Mouse (Mus musculus): ENCODE results near the gene Gm20431. TPM values are rescaled to one million over a fixed set of nuclear protein-coding genes. Genes with fewer than 3 reads are reported as not detected.

The Gm20431 gene
- total and polyA plus RNA-seq, 2 experiments from 2014 or later: 12.0 TPM; not detected in 1

DNA sequence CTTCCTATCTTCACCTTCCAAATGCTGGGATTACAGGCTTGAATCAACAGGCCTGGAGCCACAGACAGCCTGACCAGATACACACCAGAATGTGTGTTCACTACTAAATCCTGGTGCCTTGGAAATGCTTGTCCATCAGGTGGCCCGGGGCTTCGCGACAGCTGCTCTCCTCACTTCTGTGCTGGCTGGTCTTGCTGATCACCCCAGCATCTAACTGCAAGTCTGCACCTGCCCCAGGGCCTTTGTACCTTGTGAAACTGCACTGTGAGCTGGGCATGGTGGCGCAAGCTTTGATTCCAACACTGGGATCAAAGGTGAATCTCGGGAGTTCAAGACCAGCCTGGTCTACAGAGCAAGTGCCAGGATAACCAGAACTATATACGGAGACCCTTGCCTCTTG, 19.1 kb downstream of the Gm20431 start:
- no peak overlapping the region for H3K4me3 ChIP-seq (ENCODE audit: low read depth, low read length)
- no peak overlapping the region for H3K9ac ChIP-seq (replicated peaks; ENCODE audit: low read length, poor library complexity, severe bottlenecking)
- no peaks in the 10 kb centered on the region for H3K27me3 ChIP-seq (ENCODE audit: insufficient read depth, low read length)
- H3K9me3 ChIP-seq (ENCODE audit: low read length): no peaks in the 10 kb centered on the region
- no peak overlapping the region for H3K4me2 ChIP-seq (ENCODE audit: low read depth, low read length, poor library complexity, severe bottlenecking)
- H3K36me3 ChIP-seq (ENCODE audit: insufficient read depth, low read length): peaks cover 8% of the 10 kb centered on the region; the same call in 1 of the 2 replicates
- TF ChIP-seq CTCF (IDR thresholded peaks at IDR 0.05): no peak
- ATAC-seq (ENCODE audit: low FRiP score) (no peak), DNase-seq (ENCODE audit: low spot score) (no peak)
- WGBS: 91% methylated on average over 6 of the region's 6 CpGs
- H3K27ac ChIP-seq (ENCODE audit: low read depth, low read length): no peak overlapping the region
- no peaks in the 10 kb centered on the region for H3K4me1 ChIP-seq (ENCODE audit: insufficient read depth, low read length)

DNA sequence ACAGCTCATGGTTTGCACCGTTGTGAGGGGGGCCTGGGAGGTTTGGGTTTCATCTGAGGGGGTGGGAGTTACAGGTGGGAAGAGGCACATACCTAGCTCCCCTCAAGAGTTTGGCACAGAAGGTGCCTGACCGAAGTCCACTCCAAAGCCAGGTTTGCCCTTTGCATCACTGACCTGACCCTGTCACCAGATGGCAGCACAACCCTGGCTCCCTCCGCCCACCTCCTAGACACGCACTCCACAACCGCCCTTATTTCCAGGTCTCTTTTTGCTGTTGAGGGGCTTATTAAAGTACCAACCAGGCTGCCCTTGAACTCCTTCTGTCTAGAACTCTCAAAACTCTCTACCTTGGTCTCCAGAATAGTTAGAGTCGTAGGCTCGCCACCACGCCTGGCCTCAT, 20.0 kb downstream of the Gm20431 start:
- Histone ChIP-seq H3K4me2 (ENCODE audit: low read depth, low read length, poor library complexity, severe bottlenecking) (no peak overlapping the region), H3K9me3 (ENCODE audit: low read length) (no peaks in the 10 kb centered on the region), H3K4me1 (ENCODE audit: insufficient read depth, low read length) (no peaks in the 10 kb centered on the region), H3K27ac (ENCODE audit: low read depth, low read length) (no peak overlapping the region), H3K4me3 (ENCODE audit: low read depth, low read length) (no peak overlapping the region), H3K27me3 (ENCODE audit: insufficient read depth, low read length) (no peaks in the 10 kb centered on the region), H3K9ac (replicated peaks; ENCODE audit: low read length, poor library complexity, severe bottlenecking) (no peak overlapping the region), H3K36me3 (ENCODE audit: insufficient read depth, low read length) (peaks cover 8% of the 10 kb centered on the region; the same call in 1 of the 2 replicates)
- WGBS: 53% methylated on average over 8 of the region's 8 CpGs
- ATAC-seq (ENCODE audit: low FRiP score) (no peak), DNase-seq (ENCODE audit: low spot score) (no peak)
- TF ChIP-seq CTCF (IDR thresholded peaks at IDR 0.05): peak; percentile 57

DNA sequence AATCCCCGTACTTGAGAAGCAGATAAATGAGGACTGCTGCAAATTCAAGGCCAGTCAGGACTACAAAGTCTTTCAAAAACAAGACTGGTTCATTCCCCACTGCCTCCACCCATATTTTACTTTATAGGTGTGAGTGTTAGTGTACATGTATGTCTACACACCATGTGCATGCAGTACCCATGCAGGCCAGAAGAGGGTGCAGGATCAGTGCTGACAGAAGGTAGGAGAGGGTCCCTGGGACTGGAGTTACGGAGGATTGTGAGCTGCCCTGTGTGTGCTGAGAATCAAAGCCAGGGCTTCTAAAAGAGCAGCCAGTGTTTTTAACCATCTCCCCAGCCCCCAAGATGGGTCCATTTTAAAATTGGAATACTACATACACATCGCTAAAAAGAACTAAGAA, 21.0 kb downstream of the Gm20431 start:
- WGBS: 84% methylated on average over 3 of the region's 3 CpGs
- H3K36me3 ChIP-seq (ENCODE audit: insufficient read depth, low read length): peaks cover 4% of the 10 kb centered on the region; the same call in 1 of the 2 replicates
- no peak overlapping the region for H3K4me3 ChIP-seq (ENCODE audit: low read depth, low read length)
- no peak overlapping the region for H3K9ac ChIP-seq (replicated peaks; ENCODE audit: low read length, poor library complexity, severe bottlenecking)
- H3K4me2 ChIP-seq (ENCODE audit: low read depth, low read length, poor library complexity, severe bottlenecking): no peak overlapping the region
- H3K27me3 ChIP-seq (ENCODE audit: insufficient read depth, low read length): no peaks in the 10 kb centered on the region
- H3K27ac ChIP-seq (ENCODE audit: low read depth, low read length): no peak overlapping the region
- ATAC-seq (ENCODE audit: low FRiP score) (no peak), DNase-seq (ENCODE audit: low spot score) (no peak)
- no peaks in the 10 kb centered on the region for H3K4me1 ChIP-seq (ENCODE audit: insufficient read depth, low read length)
- TF ChIP-seq CTCF (IDR thresholded peaks at IDR 0.05): peak; percentile 65
- H3K9me3 ChIP-seq (ENCODE audit: low read length): no peaks in the 10 kb centered on the region

GRCm38 (mm10) chr2:167634865-167635512, 26.3 kb downstream of the Gm20431 start:
- peak overlapping the region; percentile 51 for H3K4me2 ChIP-seq (ENCODE audit: low read depth, low read length, poor library complexity, severe bottlenecking)
- peak overlapping the region; percentile 22 for H3K4me3 ChIP-seq (ENCODE audit: low read depth, low read length)
- no peak for TF ChIP-seq CTCF (IDR thresholded peaks at IDR 0.05)
- H3K4me1 ChIP-seq (ENCODE audit: insufficient read depth, low read length): peaks cover 10% of the 10 kb centered on the region
- H3K36me3 ChIP-seq (ENCODE audit: insufficient read depth, low read length): no peaks in the 10 kb centered on the region
- no peaks in the 10 kb centered on the region for H3K9me3 ChIP-seq (ENCODE audit: low read length)
- 0 out of 2 replicates have a peak overlapping the region, but pooled peaks have one; percentile 26 for H3K27ac ChIP-seq (ENCODE audit: low read depth, low read length)
- WGBS: 77% methylated on average over 7 of the region's 7 CpGs
- no peak for DNase-seq (ENCODE audit: low spot score)
- H3K27me3 ChIP-seq (ENCODE audit: insufficient read depth, low read length): no peaks in the 10 kb centered on the region
- H3K9ac ChIP-seq (replicated peaks; ENCODE audit: low read length, poor library complexity, severe bottlenecking): no peak overlapping the region
- ATAC-seq (ENCODE audit: low FRiP score): no peak

DNA sequence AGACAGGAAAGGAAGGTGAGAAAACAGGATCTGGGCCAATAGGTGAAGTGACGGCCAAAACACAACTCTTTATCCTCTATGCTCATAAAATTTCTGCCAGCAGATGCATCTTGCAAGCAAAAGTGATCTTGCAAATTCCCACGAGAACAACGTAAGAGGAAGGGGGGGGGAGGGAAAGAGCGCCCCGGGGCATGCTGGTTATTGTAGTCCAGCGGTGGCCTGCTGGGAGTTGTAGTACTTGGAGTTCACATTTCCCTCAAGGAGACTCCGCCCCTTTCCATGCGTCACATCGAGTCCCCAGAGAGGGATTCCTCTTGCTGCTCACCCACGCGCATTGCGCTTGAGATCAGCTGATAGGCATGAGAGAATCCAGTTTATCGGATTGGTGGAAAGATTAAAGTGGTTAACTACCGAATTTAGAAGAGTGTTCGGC, 26.9 kb downstream of the Gm20431 start:
- ATAC-seq (ENCODE audit: low FRiP score): peak; percentile 81
- Histone ChIP-seq H3K27me3 (ENCODE audit: insufficient read depth, low read length) (no peaks in the 10 kb centered on the region), H3K9ac (replicated peaks; ENCODE audit: low read length, poor library complexity, severe bottlenecking) (peak overlapping the region; percentile 51), H3K9me3 (ENCODE audit: low read length) (no peaks in the 10 kb centered on the region), H3K4me2 (ENCODE audit: low read depth, low read length, poor library complexity, severe bottlenecking) (peak overlapping the region; percentile 51), H3K4me1 (ENCODE audit: insufficient read depth, low read length) (peaks cover 10% of the 10 kb centered on the region), H3K27ac (ENCODE audit: low read depth, low read length) (peak overlapping the region; percentile 79), H3K36me3 (ENCODE audit: insufficient read depth, low read length) (no peaks in the 10 kb centered on the region), H3K4me3 (ENCODE audit: low read depth, low read length) (peak overlapping the region; percentile 22)
- under 1% methylated on average over 15 of the region's 15 CpGs for WGBS
- TF ChIP-seq CTCF (IDR thresholded peaks at IDR 0.05): no peak
- peak; percentile 100 for DNase-seq (ENCODE audit: low spot score)

DNA sequence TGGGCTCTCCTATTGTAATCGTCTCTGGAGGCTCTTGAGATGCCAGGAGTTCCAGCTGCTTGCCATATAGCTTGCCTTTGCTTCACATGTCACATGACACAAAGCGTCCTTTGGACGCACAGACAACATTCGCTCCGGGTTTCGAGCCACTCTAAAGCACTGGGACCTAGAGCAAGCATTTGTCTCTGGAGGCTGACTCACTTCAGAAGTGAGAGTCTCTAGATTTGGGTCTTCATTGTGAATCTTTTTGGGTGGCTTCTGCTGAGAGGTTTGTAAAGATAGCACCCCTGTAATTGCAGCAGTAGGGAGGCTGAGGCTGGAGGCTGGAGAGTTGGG, 27.8 kb downstream of the Gm20431 start:
- no peak overlapping the region for H3K4me2 ChIP-seq (ENCODE audit: low read depth, low read length, poor library complexity, severe bottlenecking)
- no peaks in the 10 kb centered on the region for H3K36me3 ChIP-seq (ENCODE audit: insufficient read depth, low read length)
- H3K9me3 ChIP-seq (ENCODE audit: low read length): no peaks in the 10 kb centered on the region
- DNase-seq (ENCODE audit: low spot score) (no peak), ATAC-seq (ENCODE audit: low FRiP score) (no peak)
- 91% methylated on average over 6 of the region's 6 CpGs for WGBS
- H3K4me1 ChIP-seq (ENCODE audit: insufficient read depth, low read length): peaks cover 10% of the 10 kb centered on the region
- H3K4me3 ChIP-seq (ENCODE audit: low read depth, low read length): no peak overlapping the region
- no peak overlapping the region for H3K27ac ChIP-seq (ENCODE audit: low read depth, low read length)
- TF ChIP-seq CTCF (IDR thresholded peaks at IDR 0.05): no peak
- H3K27me3 ChIP-seq (ENCODE audit: insufficient read depth, low read length): no peaks in the 10 kb centered on the region
- 0 out of 2 replicates have a peak overlapping the region, but pooled peaks have one; percentile 51 for H3K9ac ChIP-seq (replicated peaks; ENCODE audit: low read length, poor library complexity, severe bottlenecking)

Data from midbrain, postnatal 0 days (tissue).